Mouse (Mus musculus): Measurements from ENCODE around the gene Mtor.

- TF ChIP-seq CTCF (conservative IDR thresholded peaks at IDR 0.05; ENCODE audit: insufficient read depth, insufficient read length, low read depth, low read length) = no peak
- TF ChIP-seq POLR2A (IDR thresholded peaks at IDR 0.05; ENCODE audit: low read depth, low read length) = no peak
Observed at GRCm38 (mm10) chr4:148527158-148527910, 78.9 kb downstream of the Mtor start.

Measured in kidney, adult 2 months (tissue).